Mouse (Mus musculus): Measurements from ENCODE around the gene Npm1.

GRCm38 (mm10) chr11:33179802-33180201, 16.8 kb upstream of the Npm1 start:
- TF ChIP-seq CTCF (conservative IDR thresholded peaks at IDR 0.05; ENCODE audit: low read length), result no peak
- 0 out of 2 replicates have a peak, but pooled peaks have one; percentile 17 for TF ChIP-seq POU5F1 (IDR thresholded peaks at IDR 0.05; ENCODE audit: borderline replicate concordance, low read length)
